Mouse (Mus musculus) bone marrow, adult 2 months (tissue): ENCODE results near the gene Gm49318.

ENCODE experiments used
- CTCF ChIP-seq: fragments of 200-500 bp; IDR thresholded peaks from 2 replicates; pipeline ENCODE4 v1.5.1; 2011; ENCODE audit warnings: low read length, control low read depth; ENCODE audit not compliant: control insufficient read depth, insufficient read depth
- POLR2A ChIP-seq: fragments of 200-500 bp; IDR thresholded peaks from 2 replicates; pipeline ENCODE4 v1.6.1; 2011; ENCODE audit warnings: low read depth, mild to moderate bottlenecking, control low read depth, low read length, borderline replicate concordance; ENCODE audit not compliant: control insufficient read depth

DNA sequence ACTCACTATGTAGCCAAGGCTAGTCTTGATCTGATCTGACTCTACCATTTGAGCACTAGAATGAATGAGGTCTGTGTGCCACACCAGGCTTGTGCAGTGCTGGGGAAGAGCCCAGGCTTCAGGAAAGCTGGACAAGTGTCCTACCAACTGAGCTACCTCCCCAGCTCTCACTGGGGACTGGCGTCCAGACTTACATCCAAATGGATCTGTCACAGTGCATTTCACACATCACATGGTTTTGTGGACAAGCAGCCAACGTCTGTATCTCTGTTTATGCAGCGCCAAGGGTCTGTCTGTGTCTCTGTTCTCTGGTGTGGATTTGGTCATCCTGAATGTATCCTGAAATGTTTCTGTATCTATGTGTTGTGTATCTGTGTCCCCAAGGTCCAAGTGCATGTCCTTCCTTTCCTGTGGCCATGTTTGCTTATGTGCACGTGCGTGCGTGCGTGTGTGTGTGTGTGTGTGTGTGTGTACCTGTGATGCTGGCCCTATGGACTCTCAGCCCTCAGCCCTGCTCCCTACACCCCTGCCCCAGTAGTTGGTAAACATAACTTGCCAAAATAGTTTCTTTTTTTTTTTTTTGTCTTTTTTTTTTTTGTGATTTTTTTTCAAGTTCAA is 53.7 kb downstream of the Gm49318 start:
- TF ChIP-seq POLR2A = no peak
- TF ChIP-seq CTCF = no peak
